Mouse (Mus musculus): ENCODE measurements around the gene Rmi1.

DNA sequence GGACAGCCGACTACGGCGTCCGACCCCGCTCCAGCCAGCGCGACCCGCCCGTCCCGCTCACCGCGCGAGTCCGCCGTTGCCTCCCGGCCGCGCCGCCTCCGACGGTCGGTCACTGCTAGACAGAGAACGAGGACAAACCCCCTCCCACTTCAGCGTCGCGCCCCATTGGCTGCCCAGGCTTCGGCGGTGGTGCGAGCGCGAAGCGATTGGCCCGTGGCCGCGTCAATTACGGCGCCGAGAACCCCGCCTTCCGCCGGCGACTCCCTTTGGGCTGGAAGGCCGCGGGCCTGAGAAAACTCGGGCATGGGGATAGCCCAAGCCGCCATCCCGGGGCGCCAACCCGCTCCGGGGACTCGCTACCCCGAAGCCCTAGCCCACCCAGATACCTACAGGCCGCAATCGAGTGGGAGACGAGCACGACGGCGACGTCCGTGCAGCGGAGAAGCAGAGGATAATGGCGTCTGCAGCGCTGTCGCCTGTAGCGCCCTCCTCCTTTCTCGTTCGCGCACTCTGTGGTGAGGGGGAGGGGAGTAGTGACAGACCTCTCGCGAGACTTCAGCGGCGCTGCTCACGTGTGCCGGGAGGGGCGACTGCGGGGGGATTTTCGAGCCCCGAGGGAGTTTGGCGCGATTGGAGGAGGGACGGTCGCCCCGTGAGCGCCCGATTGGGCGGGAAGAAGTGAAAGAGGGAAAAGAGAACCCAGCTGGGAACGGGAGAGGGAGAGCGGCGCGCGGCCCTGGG lies at the start of gene Rmi1:
- TF ChIP-seq CTCF (IDR thresholded peaks at IDR 0.05; ENCODE audit: low read depth, low read length) (no peak), POLR2A (IDR thresholded peaks at IDR 0.05; ENCODE audit: borderline replicate concordance, low read depth, low read length) (no peak)

All from bone marrow macrophage, adult 2 months (primary cell).